Mouse (Mus musculus) erythroblast, adult 5-6 weeks (primary cell): ENCODE measurements around the gene Rbbp4. TPM values are rescaled to one million over a fixed set of nuclear protein-coding genes. Genes with fewer than 3 reads are reported as not detected.

Experiments used
- ATAC-seq: replicated peaks from 2 replicates; pipeline ENCODE4 v1.8.0; 2016; ENCODE audit warnings: moderate number of reproducible peaks, mild to moderate bottlenecking, moderate TSS enrichment, inconsistent platforms; ENCODE audit not compliant: poor library complexity, low FRiP score, severe bottlenecking
- total RNA-seq, 2 experiments: library from RNA; stranded (forward) in 1 of 2; stranded (reverse) in 1 of 2; fragments of 150-400 nt in 1 of 2; fragments of 200-764, 138-1000 nt in 1 of 2; gene quantifications; 2 replicates each; pipeline versions ENCODE4 v1.2.3 to v1.2.4; 2015 to 2017; ENCODE audit warnings: low replicate concordance in 2 of 2

The Rbbp4 gene
- total RNA-seq, 2 experiments from 2014 or later = 61.6 to 64.6 TPM

DNA sequence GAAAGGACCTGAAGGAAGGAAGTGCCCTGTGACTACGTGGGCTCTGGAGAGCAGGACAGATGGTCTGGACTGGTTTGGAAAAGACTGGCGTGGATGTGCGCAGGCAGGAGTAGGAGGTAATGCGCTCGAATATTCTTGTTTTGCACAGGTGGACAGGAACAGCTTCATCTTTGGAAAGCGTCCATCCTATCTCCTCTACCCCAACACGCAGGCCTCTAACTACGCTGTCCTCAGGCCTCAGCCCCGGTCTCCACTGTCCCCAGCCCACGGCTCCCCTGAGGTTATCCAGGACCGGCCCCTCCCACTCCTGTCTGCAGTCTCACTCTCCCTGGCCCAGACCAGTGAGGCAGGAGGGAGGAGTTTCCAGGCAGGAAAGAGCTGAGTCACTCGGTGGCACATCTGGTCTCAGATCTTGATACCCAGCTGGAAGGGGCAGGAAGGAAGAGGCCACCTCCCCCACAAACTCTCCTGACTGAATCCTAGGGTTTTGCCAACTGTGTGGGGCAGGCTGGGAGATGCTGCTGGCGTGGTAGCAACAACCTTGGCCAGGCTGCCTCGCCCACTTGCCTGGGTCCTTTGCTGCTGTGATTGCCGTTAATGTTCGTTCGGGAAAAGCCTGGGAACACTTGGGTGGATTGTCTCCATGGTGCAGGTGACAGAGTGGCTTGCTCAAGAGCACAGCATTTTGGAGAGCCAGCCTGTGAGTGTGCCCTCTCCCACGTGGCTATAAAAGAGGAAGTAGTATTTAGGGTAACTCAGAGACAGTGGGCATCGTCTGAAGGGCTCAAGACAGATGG lies 71.7 kb downstream of the Rbbp4 start:
- ATAC-seq = peak; percentile 92

DNA sequence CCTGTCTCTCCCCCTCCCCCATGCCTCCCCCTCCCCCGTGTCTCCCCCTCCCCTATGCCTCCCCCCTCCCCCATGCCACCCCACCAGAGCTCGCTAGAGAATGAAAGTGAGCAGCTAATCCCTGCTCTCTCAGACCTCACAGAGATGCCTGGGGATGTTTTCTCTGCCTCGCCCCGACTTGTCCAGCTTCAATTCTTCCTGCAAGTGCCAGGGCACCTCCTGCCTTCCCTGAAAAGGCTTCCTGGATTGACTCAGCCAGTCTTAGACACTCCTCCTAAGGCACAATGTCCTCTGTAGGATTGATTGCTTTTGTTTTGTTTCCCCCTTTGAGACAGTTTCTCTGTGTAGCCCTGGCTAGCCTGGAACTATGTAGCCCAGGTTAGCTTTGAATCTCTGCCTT lies 74.0 kb downstream of the Rbbp4 start, which contains the start of gene C77080:
Gene C77080, minus strand, starts transcription at position 209 of the 400 bp plus-strand sequence.
- no peak for ATAC-seq

DNA sequence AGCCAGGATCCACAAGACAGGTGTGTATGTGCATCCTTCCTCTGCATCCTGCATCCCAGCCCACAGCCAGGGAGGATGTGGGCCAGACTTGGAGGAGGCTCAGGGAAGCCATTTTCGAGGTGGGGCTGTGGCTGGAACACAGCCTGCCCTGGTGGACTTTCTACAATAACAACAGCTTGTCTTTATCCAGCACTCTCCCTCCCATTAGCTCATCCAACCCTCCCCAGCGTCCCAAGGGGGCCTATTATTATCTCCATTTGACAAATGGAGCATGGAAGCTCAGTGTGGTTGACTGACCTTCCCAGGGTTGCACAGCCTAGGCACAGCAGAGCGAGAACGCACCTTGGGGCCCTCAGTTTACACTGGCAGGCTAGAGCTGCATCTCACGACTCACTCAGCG lies 74.5 kb downstream of the Rbbp4 start:
- no peak for ATAC-seq

DNA sequence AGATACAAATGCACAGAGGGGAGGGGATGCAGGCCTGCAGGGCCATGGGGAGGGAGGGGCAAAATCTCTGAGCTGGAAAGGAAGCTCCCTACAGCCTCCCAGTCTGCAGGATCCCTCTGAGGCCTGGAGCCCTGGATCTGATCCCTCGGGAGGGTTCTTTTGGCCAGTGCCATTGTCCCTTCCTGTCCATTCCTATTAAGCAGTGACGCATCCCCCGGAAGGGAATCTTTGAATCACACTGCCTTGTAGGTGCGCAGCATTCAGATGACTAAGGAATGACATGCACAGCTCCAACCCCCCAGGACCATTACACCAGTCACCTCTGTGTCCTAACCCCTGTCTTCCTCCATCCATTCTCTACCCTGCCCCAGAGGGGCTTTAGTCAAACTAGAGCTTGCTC lies 76.1 kb downstream of the Rbbp4 start:
- no peak for ATAC-seq

Other genes with a start within 250 kb of the Rbbp4 start
- not detected in 2 replicates for gene Tmem54, start 229.8 kb downstream of the Rbbp4 start, total RNA-seq (2015; ENCODE audit: low replicate concordance)
- gene Tmem54, start 229.8 kb downstream of the Rbbp4 start, total RNA-seq (2017; ENCODE audit: low replicate concordance) = not detected in 2 replicates
- gene Hpca, start 213.3 kb downstream of the Rbbp4 start, total RNA-seq (2015; ENCODE audit: low replicate concordance) = not detected in 2 replicates
- gene Hpca, start 213.3 kb downstream of the Rbbp4 start, total RNA-seq (2017; ENCODE audit: low replicate concordance) = not detected in 2 replicates
- not detected in 2 replicates for gene Fndc5, start 198.4 kb downstream of the Rbbp4 start, total RNA-seq (2015; ENCODE audit: low replicate concordance)
- gene Fndc5, start 198.4 kb downstream of the Rbbp4 start, total RNA-seq (2017; ENCODE audit: low replicate concordance) = not detected in 2 replicates
- 12.7 and 13.6 TPM in 2 replicates for gene S100pbp, start 145.6 kb downstream of the Rbbp4 start, total RNA-seq (2015; ENCODE audit: low replicate concordance)
- 7.5 and 8.7 TPM in 2 replicates for gene S100pbp, start 145.6 kb downstream of the Rbbp4 start, total RNA-seq (2017; ENCODE audit: low replicate concordance)
- 4.2 and 11.3 TPM in 2 replicates for gene Yars, start 145.6 kb downstream of the Rbbp4 start, total RNA-seq (2015; ENCODE audit: low replicate concordance)
- gene Yars, start 145.6 kb downstream of the Rbbp4 start, total RNA-seq (2017; ENCODE audit: low replicate concordance) = 10.7 and 34.0 TPM in 2 replicates
- gene C77080, start 74.0 kb downstream of the Rbbp4 start, total RNA-seq (2015; ENCODE audit: low replicate concordance) = not detected in 2 replicates
- gene C77080, start 74.0 kb downstream of the Rbbp4 start, total RNA-seq (2017; ENCODE audit: low replicate concordance) = not detected in 2 replicates
- gene Sync, start 47.8 kb downstream of the Rbbp4 start, total RNA-seq (2015; ENCODE audit: low replicate concordance) = not detected in 2 replicates
- gene Sync, start 47.8 kb downstream of the Rbbp4 start, total RNA-seq (2017; ENCODE audit: low replicate concordance) = 0.56 TPM in 1 of 2 replicates, not detected in the other
- 6.9 and 14.8 TPM in 2 replicates for gene Zbtb8os, start 325 bp upstream of the Rbbp4 start, total RNA-seq (2015; ENCODE audit: low replicate concordance)
- 4.9 and 19.1 TPM in 2 replicates for gene Zbtb8os, start 325 bp upstream of the Rbbp4 start, total RNA-seq (2017; ENCODE audit: low replicate concordance)
- 2.3 TPM in 1 of 2 replicates, not detected in the other for gene Zbtb8a, start 42.7 kb upstream of the Rbbp4 start, total RNA-seq (2015; ENCODE audit: low replicate concordance)
- gene Zbtb8a, start 42.7 kb upstream of the Rbbp4 start, total RNA-seq (2017; ENCODE audit: low replicate concordance) = 1.5 and 1.7 TPM in 2 replicates
- not detected in 2 replicates for gene Zbtb8b, start 105.5 kb upstream of the Rbbp4 start, total RNA-seq (2015; ENCODE audit: low replicate concordance)
- not detected in 2 replicates for gene Zbtb8b, start 105.5 kb upstream of the Rbbp4 start, total RNA-seq (2017; ENCODE audit: low replicate concordance)
- 720 and 842 TPM in 2 replicates for gene Bsdc1, start 126.2 kb upstream of the Rbbp4 start, total RNA-seq (2015; ENCODE audit: low replicate concordance)
- gene Bsdc1, start 126.2 kb upstream of the Rbbp4 start, total RNA-seq (2017; ENCODE audit: low replicate concordance) = 1,074 and 1,469 TPM in 2 replicates
- gene Tssk3, start 155.7 kb upstream of the Rbbp4 start, total RNA-seq (2015; ENCODE audit: low replicate concordance) = not detected in 2 replicates
- not detected in 2 replicates for gene Tssk3, start 155.7 kb upstream of the Rbbp4 start, total RNA-seq (2017; ENCODE audit: low replicate concordance)
- gene Fam229a, start 155.8 kb upstream of the Rbbp4 start, total RNA-seq (2015; ENCODE audit: low replicate concordance) = 3.3 TPM in 1 of 2 replicates, not detected in the other
- 0.68 and 2.1 TPM in 2 replicates for gene Fam229a, start 155.8 kb upstream of the Rbbp4 start, total RNA-seq (2017; ENCODE audit: low replicate concordance)
- 12.5 and 23.4 TPM in 2 replicates for gene Marcksl1, start 178.2 kb upstream of the Rbbp4 start, total RNA-seq (2015; ENCODE audit: low replicate concordance)
- 7.4 and 13.1 TPM in 2 replicates for gene Marcksl1, start 178.2 kb upstream of the Rbbp4 start, total RNA-seq (2017; ENCODE audit: low replicate concordance)
- 41.1 and 45.8 TPM in 2 replicates for gene Hdac1, start 207.3 kb upstream of the Rbbp4 start, total RNA-seq (2015; ENCODE audit: low replicate concordance)
- 27.0 and 42.9 TPM in 2 replicates for gene Hdac1, start 207.3 kb upstream of the Rbbp4 start, total RNA-seq (2017; ENCODE audit: low replicate concordance)
- 2.9 TPM in 1 of 2 replicates, not detected in the other for gene Lck, start 238.3 kb upstream of the Rbbp4 start, total RNA-seq (2015; ENCODE audit: low replicate concordance)
- 4.3 and 6.1 TPM in 2 replicates for gene Lck, start 238.3 kb upstream of the Rbbp4 start, total RNA-seq (2017; ENCODE audit: low replicate concordance)
- gene Fam167b, start 243.2 kb upstream of the Rbbp4 start, total RNA-seq (2015; ENCODE audit: low replicate concordance) = not detected in 2 replicates
- not detected in 2 replicates for gene Fam167b, start 243.2 kb upstream of the Rbbp4 start, total RNA-seq (2017; ENCODE audit: low replicate concordance)